Mouse (Mus musculus): Measurements from ENCODE around the gene Rbbp5.

DNA sequence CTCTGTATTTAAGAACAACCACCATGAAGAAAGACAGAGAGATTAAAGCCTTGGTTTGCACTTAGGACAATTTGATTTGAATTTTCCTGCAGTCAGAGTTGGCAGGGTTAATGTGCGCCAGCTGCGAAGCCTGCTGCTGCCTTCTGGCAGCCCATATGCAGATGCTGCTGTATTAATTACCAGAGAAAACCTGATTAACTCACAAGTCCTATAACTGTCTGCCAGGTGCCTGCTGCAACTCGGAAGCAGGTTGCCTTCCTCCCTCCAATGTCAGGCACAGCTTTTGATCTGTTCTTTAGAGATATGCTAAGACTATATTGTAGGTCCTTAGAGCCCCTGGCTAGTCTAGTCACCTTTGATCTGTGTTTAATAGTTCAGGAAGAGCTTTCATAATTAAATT lies 46.3 kb upstream of the Rbbp5 start:
- TF ChIP-seq CTCF (IDR thresholded peaks at IDR 0.05; ENCODE audit: borderline replicate concordance, insufficient read depth, low read length) = no peak
- TF ChIP-seq POLR2A (IDR thresholded peaks at IDR 0.05; ENCODE audit: low read depth, low read length) = no peak
